Mouse (Mus musculus): ENCODE data around the gene Ulk4. TPM values are rescaled to one million over a fixed set of nuclear protein-coding genes. Genes with fewer than 3 reads are reported as not detected.
"Not testable (repeated sequence)": the region's sequence is repeated elsewhere in the genome, so short reads cannot be mapped to it uniquely, and the experiment has no call there.

The Ulk4 gene
- polyA plus RNA-seq, 1 experiment from 2014 or later = 115 TPM

DNA sequence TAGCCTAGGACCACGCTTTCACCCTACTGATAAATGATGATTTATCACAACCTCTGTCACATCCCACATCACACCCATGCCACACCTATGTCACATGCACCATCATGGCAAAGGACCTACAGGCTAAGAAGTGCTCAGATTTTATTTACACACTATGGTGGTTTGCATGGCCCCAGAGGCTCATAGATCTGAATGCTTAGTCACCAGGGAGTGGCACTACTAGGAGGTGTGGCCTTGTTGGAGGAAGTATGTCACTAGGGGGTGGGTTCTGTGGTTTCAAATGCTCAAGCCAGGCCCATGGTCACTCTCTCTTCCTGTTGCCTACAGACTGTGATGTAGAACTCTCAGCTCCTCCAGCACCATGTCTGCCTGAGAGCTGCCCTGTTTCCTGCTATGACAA is 73.3 kb downstream of the Ulk4 start:
- no peak overlapping the region for H3K4me2 ChIP-seq
- H3K27ac ChIP-seq (replicated peaks) = no peak overlapping the region
- H3K36me3 ChIP-seq = peaks cover 9% of the 10 kb centered on the region
- no peaks in the 10 kb centered on the region for H3K27me3 ChIP-seq
- no peak for ATAC-seq (ENCODE audit: low read depth)
- WGBS = 100% methylated on average over 1 of the region's 1 CpGs
- no peak overlapping the region for H3K4me3 ChIP-seq
- no peak overlapping the region for H3K9ac ChIP-seq
- peaks cover 10% of the 10 kb centered on the region; the same call in 1 of the 2 replicates for H3K9me3 ChIP-seq
- 0 out of 2 replicates have a peak, but pooled peaks cover 8% of the 10 kb centered on the region for H3K4me1 ChIP-seq (replicated peaks)

DNA sequence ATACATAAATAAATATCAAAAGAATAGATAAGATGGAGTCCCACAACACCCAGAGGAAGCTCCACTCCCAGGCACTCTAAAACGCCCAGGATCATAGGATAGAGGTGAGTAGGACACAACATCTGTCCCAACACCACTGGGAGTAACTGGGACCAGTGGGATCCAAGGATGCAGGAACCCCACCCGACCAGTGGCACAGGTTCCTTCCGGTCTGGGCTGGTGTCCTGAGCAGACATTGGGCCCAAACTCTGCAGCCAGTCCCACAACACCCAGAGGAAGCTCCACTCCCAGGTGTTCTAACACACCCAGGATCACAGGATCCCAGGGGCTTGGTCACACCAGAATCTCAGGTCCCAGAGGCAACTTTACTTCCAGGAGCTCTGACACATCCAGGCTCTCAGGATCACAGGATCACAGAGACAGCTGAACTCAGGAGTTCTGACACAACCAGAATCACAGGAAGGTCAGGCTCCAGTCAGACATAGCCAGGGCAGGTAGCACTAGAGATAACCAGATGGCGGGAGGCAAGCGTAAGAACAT is 77.8 kb downstream of the Ulk4 start:
- Histone ChIP-seq H3K9me3 (peaks cover 20% of the 10 kb centered on the region), H3K36me3 (peaks cover 10% of the 10 kb centered on the region; the same call in 1 of the 2 replicates)
- H3K4me2 ChIP-seq; H3K27me3 ChIP-seq; H3K9ac ChIP-seq; H3K4me3 ChIP-seq; ATAC-seq (ENCODE audit: low read depth); H3K27ac ChIP-seq (replicated peaks); H3K4me1 ChIP-seq (replicated peaks): not testable (repeated sequence)
- 91% methylated on average over 5 of the region's 5 CpGs for WGBS

DNA sequence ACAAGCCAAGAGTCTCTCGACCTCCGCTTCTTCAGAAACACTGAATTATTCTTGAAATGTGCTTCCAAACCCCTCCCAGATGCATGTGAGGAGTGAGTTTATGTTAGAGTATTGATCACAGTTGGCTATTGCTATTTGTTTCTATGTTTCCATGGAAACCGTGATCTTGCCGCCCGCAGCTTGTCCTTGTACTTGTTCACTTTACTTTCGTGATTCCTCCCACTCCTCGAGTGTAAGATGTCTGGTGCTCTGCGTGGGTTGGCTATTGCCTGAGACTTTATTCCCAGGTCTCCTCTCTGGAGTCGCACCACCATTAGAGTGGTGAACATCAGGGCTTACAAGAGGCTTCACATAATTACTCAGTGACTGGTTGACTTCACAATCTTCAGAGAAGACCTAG is 80.5 kb downstream of the Ulk4 start:
- Histone ChIP-seq H3K4me2 (no peak overlapping the region), H3K27me3 (no peaks in the 10 kb centered on the region), H3K9ac (no peak overlapping the region), H3K27ac (replicated peaks) (no peak overlapping the region), H3K9me3 (peaks cover 39% of the 10 kb centered on the region), H3K4me3 (no peak overlapping the region), H3K36me3 (peaks cover 21% of the 10 kb centered on the region), H3K4me1 (replicated peaks) (no peaks in the 10 kb centered on the region)
- WGBS = 92% methylated on average over 9 of the region's 9 CpGs
- ATAC-seq (ENCODE audit: low read depth) = no peak

DNA sequence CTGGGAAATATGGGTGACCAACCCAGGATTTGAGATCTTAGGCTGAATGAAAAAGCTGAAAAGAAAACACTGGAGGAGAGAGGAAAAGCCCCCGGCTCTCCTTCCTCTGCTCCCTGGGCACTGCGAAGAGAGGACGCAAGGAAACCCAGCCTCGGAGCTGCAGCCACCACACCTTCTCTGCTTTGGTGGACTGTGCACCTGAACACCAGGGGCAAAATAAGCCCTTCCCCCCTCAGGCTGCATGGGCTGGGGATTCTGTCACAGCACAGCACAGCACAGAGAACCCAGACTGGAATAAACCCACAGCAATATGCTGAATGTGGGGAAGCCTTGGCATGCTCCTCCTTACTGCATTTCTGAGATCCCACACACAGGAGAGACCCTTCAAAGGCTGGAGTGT is 81.9 kb downstream of the Ulk4 start:
- H3K9me3 ChIP-seq = peaks cover 36% of the 10 kb centered on the region
- 94% methylated on average over 4 of the region's 4 CpGs for WGBS

DNA sequence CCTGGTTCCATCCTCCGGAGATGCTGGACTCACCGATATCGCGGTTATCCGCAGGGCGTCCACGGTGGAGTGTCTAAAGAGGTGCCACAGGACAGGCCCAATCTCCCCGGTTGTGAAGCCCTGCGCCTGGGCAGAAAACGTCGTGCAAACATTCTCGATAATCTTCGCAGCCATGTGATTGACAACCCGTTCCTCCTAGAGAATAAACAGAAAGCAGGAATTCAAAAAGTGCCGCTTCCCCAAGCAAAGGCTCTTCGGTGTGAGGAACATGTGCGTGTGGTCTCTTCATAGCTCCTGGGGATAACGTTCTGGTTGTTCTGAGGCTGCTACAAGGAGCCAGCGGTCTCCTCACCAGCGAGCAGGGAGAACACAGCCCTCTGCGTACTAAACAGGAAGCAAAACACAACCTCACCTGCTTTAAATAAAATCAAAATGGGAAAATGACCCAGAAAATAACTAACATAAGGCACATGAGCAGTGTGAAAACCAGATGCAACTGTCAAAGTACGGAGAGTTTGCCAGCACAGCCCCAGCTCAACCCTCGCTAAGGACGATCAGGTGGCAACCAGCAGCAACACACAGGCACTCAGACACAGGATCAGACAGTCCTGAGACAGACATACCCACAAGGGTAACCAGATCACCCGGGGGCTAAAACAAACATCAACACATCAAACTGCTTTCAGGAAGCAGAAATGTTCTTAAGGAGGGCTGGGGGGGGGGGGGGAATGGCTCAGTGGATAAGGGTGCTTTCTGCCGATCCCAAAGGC is 84.2 kb downstream of the Ulk4 start:
- H3K36me3 ChIP-seq = peaks cover 24% of the 10 kb centered on the region
- WGBS = 94% methylated on average over 26 of the region's 26 CpGs
- H3K9me3 ChIP-seq = peaks cover 36% of the 10 kb centered on the region
- H3K27ac ChIP-seq (replicated peaks) = no peak overlapping the region
- no peak for ATAC-seq (ENCODE audit: low read depth)
- no peak overlapping the region for H3K4me3 ChIP-seq
- no peaks in the 10 kb centered on the region for H3K27me3 ChIP-seq
- no peak overlapping the region for H3K4me2 ChIP-seq
- no peaks in the 10 kb centered on the region for H3K4me1 ChIP-seq (replicated peaks)
- H3K9ac ChIP-seq = no peak overlapping the region

More for the DNA sequence above, 81.9 kb downstream of the Ulk4 start:
- H3K27ac ChIP-seq (replicated peaks) = no peak overlapping the region
- no peak overlapping the region for H3K4me3 ChIP-seq
- no peaks in the 10 kb centered on the region for H3K27me3 ChIP-seq
- no peak for ATAC-seq (ENCODE audit: low read depth)
- peaks cover 21% of the 10 kb centered on the region for H3K36me3 ChIP-seq
- no peaks in the 10 kb centered on the region for H3K4me1 ChIP-seq (replicated peaks)
- no peak overlapping the region for H3K9ac ChIP-seq
- H3K4me2 ChIP-seq = no peak overlapping the region

DNA sequence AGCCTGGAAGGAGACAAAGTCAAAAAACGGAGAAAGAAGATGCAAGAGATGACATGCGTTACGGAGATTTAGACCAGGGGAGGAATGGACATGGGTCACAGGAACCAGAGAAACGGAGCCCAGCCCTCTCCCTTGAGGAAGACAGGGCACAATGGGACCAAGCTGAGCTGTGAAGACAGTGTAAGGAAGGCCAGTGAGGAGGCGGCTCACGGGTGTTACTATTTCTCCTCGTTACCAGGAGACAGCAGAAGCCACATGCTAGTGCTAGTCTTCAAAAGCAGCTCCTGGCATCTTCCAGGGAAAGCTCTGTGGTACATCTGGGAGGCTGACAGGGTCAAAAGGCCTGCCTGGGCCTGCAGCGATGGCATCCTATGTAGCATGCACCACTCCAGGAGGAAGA is 89.2 kb downstream of the Ulk4 start:
- Histone ChIP-seq H3K4me3 (no peak overlapping the region), H3K4me1 (replicated peaks) (no peaks in the 10 kb centered on the region), H3K36me3 (peaks cover 23% of the 10 kb centered on the region), H3K27me3 (no peaks in the 10 kb centered on the region), H3K27ac (replicated peaks) (no peak overlapping the region), H3K9me3 (peaks cover 8% of the 10 kb centered on the region), H3K4me2 (no peak overlapping the region), H3K9ac (no peak overlapping the region)
- no peak for ATAC-seq (ENCODE audit: low read depth)
- 85% methylated on average over 8 of the region's 8 CpGs for WGBS

DNA sequence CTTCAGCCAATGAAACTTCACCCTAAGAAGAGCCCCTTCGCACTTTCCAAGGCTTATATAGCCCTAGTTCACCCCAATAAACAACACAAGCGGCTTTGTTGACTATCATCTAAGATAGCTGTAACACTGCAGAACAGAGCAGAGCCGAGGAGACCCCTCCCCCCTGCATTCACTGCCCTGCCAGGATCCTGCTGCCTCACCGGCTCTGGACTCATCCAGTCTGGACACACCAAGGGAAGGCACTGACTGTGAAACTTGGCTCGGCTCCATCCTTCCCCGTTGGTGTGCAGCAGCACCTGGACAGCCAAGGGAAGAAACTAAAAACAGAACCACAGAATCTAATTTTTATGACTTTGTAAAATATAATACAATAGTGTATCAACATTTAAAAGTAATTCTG is 91.2 kb downstream of the Ulk4 start:
- Histone ChIP-seq H3K4me2 (no peak overlapping the region), H3K4me3 (no peak overlapping the region), H3K36me3 (peaks cover 14% of the 10 kb centered on the region), H3K27ac (replicated peaks) (no peak overlapping the region), H3K9ac (no peak overlapping the region), H3K9me3 (no peaks in the 10 kb centered on the region), H3K27me3 (no peaks in the 10 kb centered on the region), H3K4me1 (replicated peaks) (no peaks in the 10 kb centered on the region)
- ATAC-seq (ENCODE audit: low read depth) = no peak
- 51% methylated on average over 6 of the region's 6 CpGs for WGBS

DNA sequence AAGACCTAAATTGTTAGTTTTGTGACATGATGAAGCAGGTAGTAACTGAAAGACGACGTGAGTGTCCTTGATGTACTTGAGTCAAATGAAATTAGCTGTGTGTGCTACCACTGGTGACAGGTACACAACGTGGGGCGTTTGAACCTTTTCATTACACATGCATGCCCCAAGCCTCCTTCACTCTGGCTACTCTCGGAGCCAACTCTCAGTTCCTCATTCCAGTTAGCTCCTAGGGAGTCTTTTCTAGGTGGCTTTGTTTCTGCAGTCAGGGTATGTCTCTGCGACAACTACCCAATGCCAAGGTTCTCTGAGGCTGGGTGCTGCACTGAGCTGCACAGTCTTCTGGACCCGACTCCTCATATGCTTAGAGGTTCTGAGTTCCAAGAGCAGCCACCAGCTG is 100.6 kb downstream of the Ulk4 start:
- ATAC-seq (ENCODE audit: low read depth) = no peak
- peaks cover 9% of the 10 kb centered on the region; the same call in 1 of the 2 replicates for H3K36me3 ChIP-seq
- H3K4me2 ChIP-seq = no peak overlapping the region
- H3K9ac ChIP-seq = no peak overlapping the region
- H3K9me3 ChIP-seq = peaks cover 11% of the 10 kb centered on the region
- no peaks in the 10 kb centered on the region for H3K4me1 ChIP-seq (replicated peaks)
- no peak overlapping the region for H3K27ac ChIP-seq (replicated peaks)
- WGBS = 94% methylated on average over 7 of the region's 7 CpGs
- no peak overlapping the region for H3K4me3 ChIP-seq
- H3K27me3 ChIP-seq = no peaks in the 10 kb centered on the region

DNA sequence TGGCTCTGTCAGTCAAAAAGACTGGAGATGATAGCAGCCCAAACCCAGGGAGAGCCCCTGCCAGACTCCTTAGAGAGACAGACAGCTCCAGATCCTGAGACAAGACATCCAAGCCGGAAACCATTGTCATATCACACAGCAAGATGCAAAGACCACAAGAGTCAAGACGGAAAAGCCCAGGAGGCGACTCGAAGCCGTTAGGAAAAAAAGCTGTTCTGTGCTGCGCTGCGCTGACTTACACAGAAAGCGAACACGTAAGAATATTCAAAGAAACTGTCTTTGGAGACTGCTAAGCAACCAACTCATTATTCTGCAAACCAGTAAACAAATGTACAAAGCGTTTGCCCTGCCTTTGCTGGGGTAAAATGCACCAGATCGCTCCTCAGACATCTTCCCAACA is 101.8 kb downstream of the Ulk4 start:
- ATAC-seq (ENCODE audit: low read depth) = no peak
- peaks cover 11% of the 10 kb centered on the region for H3K9me3 ChIP-seq
- WGBS = 91% methylated on average over 11 of the region's 11 CpGs
- H3K4me2 ChIP-seq = no peak overlapping the region
- peaks cover 9% of the 10 kb centered on the region; the same call in 1 of the 2 replicates for H3K36me3 ChIP-seq
- H3K4me1 ChIP-seq (replicated peaks) = no peaks in the 10 kb centered on the region
- no peaks in the 10 kb centered on the region for H3K27me3 ChIP-seq
- no peak overlapping the region for H3K4me3 ChIP-seq
- no peak overlapping the region for H3K27ac ChIP-seq (replicated peaks)
- no peak overlapping the region for H3K9ac ChIP-seq

DNA sequence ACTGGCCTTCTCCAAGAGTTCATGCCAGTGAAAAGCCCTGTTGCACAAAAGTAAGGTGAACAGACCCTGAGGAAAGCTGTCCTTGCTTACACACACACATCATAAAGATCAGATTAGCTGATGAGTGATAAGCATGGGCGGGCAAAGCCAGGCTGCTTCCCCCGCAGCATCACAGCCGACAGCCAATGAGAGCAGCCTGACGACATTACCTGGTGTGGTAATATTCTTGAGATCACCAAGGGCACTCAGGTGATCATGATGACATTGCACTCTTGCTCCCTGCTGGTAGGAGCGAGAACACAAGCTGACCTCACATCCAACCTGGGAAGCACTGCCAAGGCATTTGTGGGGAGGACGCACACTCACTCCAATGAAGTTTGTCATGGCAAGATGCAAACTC is 104.9 kb downstream of the Ulk4 start:
- Histone ChIP-seq H3K9ac (no peak overlapping the region), H3K27me3 (no peaks in the 10 kb centered on the region), H3K4me1 (replicated peaks) (no peaks in the 10 kb centered on the region), H3K36me3 (no peaks in the 10 kb centered on the region), H3K27ac (replicated peaks) (no peak overlapping the region), H3K4me3 (no peak overlapping the region), H3K4me2 (no peak overlapping the region), H3K9me3 (peaks cover 1% of the 10 kb centered on the region; the same call in 1 of the 2 replicates)
- WGBS = 91% methylated on average over 6 of the region's 6 CpGs
- ATAC-seq (ENCODE audit: low read depth) = no peak

DNA sequence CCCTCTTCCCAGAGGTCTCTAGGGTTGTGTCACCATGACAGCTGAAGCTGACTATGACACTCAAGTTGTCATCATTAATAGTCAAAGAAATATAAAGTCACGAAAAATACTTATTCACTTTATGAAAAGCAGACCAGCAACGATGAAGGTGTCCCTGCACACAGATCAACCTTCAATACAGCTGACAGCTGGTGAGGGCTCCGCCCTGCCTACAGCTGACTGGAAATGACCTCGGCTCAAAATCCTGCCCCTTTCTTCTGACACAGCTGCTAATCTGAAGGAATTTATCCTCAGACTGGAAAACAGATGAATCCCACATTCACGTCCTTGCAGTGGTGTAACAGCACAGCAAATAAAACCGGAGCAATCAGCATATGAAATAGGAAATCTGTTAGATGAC is 105.4 kb downstream of the Ulk4 start:
- Histone ChIP-seq H3K9ac (no peak overlapping the region), H3K27me3 (no peaks in the 10 kb centered on the region), H3K27ac (replicated peaks) (no peak overlapping the region), H3K4me3 (no peak overlapping the region), H3K4me1 (replicated peaks) (no peaks in the 10 kb centered on the region), H3K4me2 (no peak overlapping the region), H3K9me3 (no peaks in the 10 kb centered on the region), H3K36me3 (no peaks in the 10 kb centered on the region)
- no peak for ATAC-seq (ENCODE audit: low read depth)
- whole genome bisulfite sequencing = 85% methylated on average over 6 of the region's 6 CpGs

DNA sequence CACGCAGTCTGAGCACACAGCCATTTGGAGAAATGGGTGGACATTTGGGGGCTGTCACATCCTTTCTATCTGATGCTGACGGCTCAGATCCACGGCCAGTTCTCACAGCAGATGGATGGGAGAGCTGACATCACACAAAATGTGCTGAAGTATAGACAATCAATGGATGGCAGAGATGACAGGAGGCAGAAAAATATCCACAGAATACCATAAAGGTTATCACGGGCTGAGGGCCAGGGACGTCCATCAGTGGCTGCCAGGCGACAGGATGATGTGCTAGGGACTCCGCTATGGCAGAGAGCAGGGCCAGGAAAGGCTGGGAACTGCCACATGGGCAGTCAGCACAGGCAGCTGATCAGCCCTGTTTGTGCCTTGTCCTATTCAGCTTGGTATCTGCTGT is 112.4 kb downstream of the Ulk4 start:
- H3K27ac ChIP-seq (replicated peaks) = no peak overlapping the region
- no peak overlapping the region for H3K4me3 ChIP-seq
- H3K4me1 ChIP-seq (replicated peaks) = no peaks in the 10 kb centered on the region
- WGBS = 78% methylated on average over 7 of the region's 7 CpGs
- H3K9me3 ChIP-seq = no peaks in the 10 kb centered on the region
- no peaks in the 10 kb centered on the region for H3K27me3 ChIP-seq
- no peak for ATAC-seq (ENCODE audit: low read depth)
- H3K4me2 ChIP-seq = no peak overlapping the region
- H3K36me3 ChIP-seq = no peaks in the 10 kb centered on the region
- H3K9ac ChIP-seq = 0 out of 2 replicates have a peak overlapping the region, but pooled peaks have one; percentile 17

DNA sequence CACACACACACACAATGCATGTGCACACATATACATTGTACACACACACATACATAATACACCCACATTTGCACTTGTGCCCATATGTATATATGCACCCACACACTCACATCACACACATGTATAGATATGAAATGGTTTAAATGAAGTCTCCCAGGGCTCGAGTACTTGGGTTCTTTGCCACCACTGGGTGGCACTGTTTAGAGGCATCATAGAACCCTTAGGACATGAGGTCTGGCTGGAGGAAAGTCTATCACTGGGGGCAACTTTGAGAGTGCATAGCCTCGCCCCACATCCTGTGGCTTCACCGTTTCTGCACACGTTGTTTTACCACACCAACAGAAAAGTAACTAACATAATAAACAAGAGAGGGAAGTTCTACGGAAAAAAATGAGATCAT is 114.2 kb downstream of the Ulk4 start:
- H3K4me1 ChIP-seq (replicated peaks) = no peaks in the 10 kb centered on the region
- no peak overlapping the region for H3K9ac ChIP-seq
- H3K4me3 ChIP-seq = no peak overlapping the region
- H3K4me2 ChIP-seq = no peak overlapping the region
- H3K9me3 ChIP-seq = no peaks in the 10 kb centered on the region
- H3K27me3 ChIP-seq = no peaks in the 10 kb centered on the region
- no peak for ATAC-seq (ENCODE audit: low read depth)
- H3K36me3 ChIP-seq = no peaks in the 10 kb centered on the region
- WGBS = 54% methylated on average over 5 of the region's 5 CpGs
- H3K27ac ChIP-seq (replicated peaks) = no peak overlapping the region

Data from neural tube, embryonic 13.5 days (tissue).